Mouse (Mus musculus): ENCODE measurements around the gene Plbd2.

GRCm38 (mm10) chr5:120507311-120507710 is 3.9 kb upstream of the Plbd2 start:
- TF ChIP-seq POLR2A (IDR thresholded peaks at IDR 0.05; ENCODE audit: borderline replicate concordance, insufficient read depth, low read length): no peak
- no peak for TF ChIP-seq CTCF (IDR thresholded peaks at IDR 0.05; ENCODE audit: borderline replicate concordance, insufficient read depth, low read depth, low read length)
